Mouse (Mus musculus): ENCODE results near the gene Ddx23.

DNA sequence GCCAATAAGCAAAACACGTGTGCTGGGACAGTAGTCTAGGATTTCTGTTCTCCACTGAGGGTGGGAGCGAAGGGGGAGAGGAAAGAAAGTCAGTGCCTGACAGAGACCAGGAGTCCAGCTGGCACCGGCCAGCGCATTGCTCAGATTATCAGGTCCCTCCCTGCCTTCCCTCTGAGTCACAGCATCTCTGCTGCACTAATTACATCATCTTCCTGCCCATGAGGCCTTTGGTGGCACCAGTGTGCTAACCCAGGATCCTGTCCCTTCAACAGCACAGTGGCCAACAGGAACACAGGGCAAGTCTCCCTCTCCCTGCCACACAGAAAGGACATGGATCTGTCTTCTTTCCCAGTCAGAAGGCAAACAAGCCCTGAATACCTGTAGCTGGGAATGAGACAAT lies 9.9 kb upstream of the Ddx23 start:
- TF ChIP-seq EP300 (optimal IDR thresholded peaks at IDR 0.05) (no peak), CTCF (IDR thresholded peaks at IDR 0.05; ENCODE audit: low read depth) (no peak)
